Mouse (Mus musculus): Measurements from ENCODE around the gene Plekha3. TPM values are rescaled to one million over a fixed set of nuclear protein-coding genes. Genes with fewer than 3 reads are reported as not detected.
A peak's percentile ranks its signal among the peaks of the same experiment; 100 is the strongest.

The Plekha3 gene
- polyA plus RNA-seq (2012; fragmentation: generic; extraction: Trizol), result 13.1 TPM

- peak; percentile 78 for TF ChIP-seq POLR2A (IDR thresholded peaks at IDR 0.05; ENCODE audit: insufficient read length, low read depth)
- TF ChIP-seq MYOD1 (IDR thresholded peaks at IDR 0.05; ENCODE audit: control insufficient read depth in 1 of 3, insufficient read length in 2 of 3, low read depth in 2 of 3), result peak in 1 of 3 experiments; percentile 1
- TF ChIP-seq MAX (IDR thresholded peaks at IDR 0.05; ENCODE audit: low read depth), result no peak
- peak; percentile 60 for TF ChIP-seq POLR2AphosphoS2 (IDR thresholded peaks at IDR 0.05; ENCODE audit: insufficient read length, low read depth)
- peaks cover 44% of the 10 kb centered on the region for H3K79me2 ChIP-seq (ENCODE audit: control insufficient read depth, insufficient read depth)
- no peaks in the 10 kb centered on the region for H3K36me3 ChIP-seq (ENCODE audit: control insufficient read depth, insufficient read depth)
- peak within 1 kb of the TSS; percentile 37 for H3K4me3 ChIP-seq
- H3ac ChIP-seq (ENCODE audit: control insufficient read depth, insufficient read length), result peak within 1 kb of the TSS; percentile 8
- H3K4me2 ChIP-seq (ENCODE audit: low read depth), result peak within 1 kb of the TSS; percentile 91
- H3K27me3 ChIP-seq (ENCODE audit: control insufficient read depth, insufficient read depth, insufficient read length), result no peaks in the 10 kb centered on the region
Measured at GRCm38 (mm10) chr2:76674725-76675427, at the start of gene Plekha3. Gene Plekha3, plus strand, starts transcription at chr2:76675281.

DNA sequence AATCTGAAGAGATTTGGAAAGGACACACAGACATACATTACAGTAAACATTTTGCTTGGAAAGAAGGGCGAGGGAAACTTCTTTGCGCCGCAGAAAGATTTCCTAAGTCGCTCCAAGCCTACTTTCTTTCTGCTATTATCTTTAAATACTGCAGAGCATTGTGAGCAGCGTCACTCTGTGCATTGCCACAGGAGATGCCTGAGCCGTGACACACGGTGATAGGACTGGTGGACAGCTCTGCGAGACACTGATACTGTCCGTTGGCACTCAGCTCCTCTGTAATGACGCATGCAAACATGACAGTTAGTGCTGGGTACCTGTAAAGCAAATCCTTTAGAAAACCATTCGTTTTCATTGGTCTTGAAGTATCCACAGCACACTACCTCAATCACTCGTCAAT is 44.8 kb upstream of the Plekha3 start:
- Histone ChIP-seq H3K4me2 (ENCODE audit: low read depth) (no peak overlapping the region), H3K27me3 (ENCODE audit: control insufficient read depth, insufficient read depth, insufficient read length) (no peaks in the 10 kb centered on the region), H3K79me2 (ENCODE audit: control insufficient read depth, insufficient read depth) (no peaks in the 10 kb centered on the region), H3K4me3 (no peak overlapping the region), H3K36me3 (ENCODE audit: control insufficient read depth, insufficient read depth) (peaks cover 19% of the 10 kb centered on the region), H3ac (ENCODE audit: control insufficient read depth, insufficient read length) (no peak overlapping the region)
- TF ChIP-seq TCF3 (IDR thresholded peaks at IDR 0.05; ENCODE audit: insufficient read length, low read depth) (no peak), POLR2AphosphoS2 (IDR thresholded peaks at IDR 0.05; ENCODE audit: insufficient read length, low read depth) (no peak), POLR2A (IDR thresholded peaks at IDR 0.05; ENCODE audit: insufficient read length, low read depth) (no peak), SRF (IDR thresholded peaks at IDR 0.05; ENCODE audit: control insufficient read depth, insufficient read length, low read depth) (no peak), CEBPB (IDR thresholded peaks at IDR 0.05; ENCODE audit: insufficient read depth, poor library complexity, severe bottlenecking) (no peak), MAX (IDR thresholded peaks at IDR 0.05; ENCODE audit: low read depth) (no peak), MYOG (IDR thresholded peaks at IDR 0.05; ENCODE audit: control insufficient read depth in 1 of 3, insufficient read depth in 1 of 3, insufficient read length in 2 of 3, low read depth in 2 of 3) (no peak), TCF12 (IDR thresholded peaks at IDR 0.05; ENCODE audit: insufficient read depth, poor library complexity, severe bottlenecking) (no peak), USF1 (IDR thresholded peaks at IDR 0.05; ENCODE audit: low read depth) (no peak), E2F4 (IDR thresholded peaks at IDR 0.05; ENCODE audit: insufficient read depth) (no peak), MYOD1 (IDR thresholded peaks at IDR 0.05; ENCODE audit: control insufficient read depth in 1 of 3, insufficient read length in 2 of 3, low read depth in 2 of 3) (no peak), REST (IDR thresholded peaks at IDR 0.05; ENCODE audit: insufficient read depth, insufficient read length) (no peak)

GRCm38 (mm10) chr2:76631600-76631999 is 43.5 kb upstream of the Plekha3 start:
- Histone ChIP-seq H3K79me2 (ENCODE audit: control insufficient read depth, insufficient read depth) (no peaks in the 10 kb centered on the region), H3K27me3 (ENCODE audit: control insufficient read depth, insufficient read depth, insufficient read length) (no peaks in the 10 kb centered on the region), H3ac (ENCODE audit: control insufficient read depth, insufficient read length) (no peak overlapping the region), H3K36me3 (ENCODE audit: control insufficient read depth, insufficient read depth) (peaks cover 27% of the 10 kb centered on the region), H3K4me2 (ENCODE audit: low read depth) (no peak overlapping the region), H3K4me3 (no peak overlapping the region)
- no peak for TF ChIP-seq MYOD1 (IDR thresholded peaks at IDR 0.05; ENCODE audit: control insufficient read depth in 1 of 3, insufficient read length in 2 of 3, low read depth in 2 of 3)
- no peak for TF ChIP-seq POLR2A (IDR thresholded peaks at IDR 0.05; ENCODE audit: insufficient read length, low read depth)
- no peak for TF ChIP-seq SRF (IDR thresholded peaks at IDR 0.05; ENCODE audit: control insufficient read depth, insufficient read length, low read depth)
- no peak for TF ChIP-seq MAX (IDR thresholded peaks at IDR 0.05; ENCODE audit: low read depth)
- no peak for TF ChIP-seq TCF12 (IDR thresholded peaks at IDR 0.05; ENCODE audit: insufficient read depth, poor library complexity, severe bottlenecking)
- no peak for TF ChIP-seq CEBPB (IDR thresholded peaks at IDR 0.05; ENCODE audit: insufficient read depth, poor library complexity, severe bottlenecking)
- no peak for TF ChIP-seq E2F4 (IDR thresholded peaks at IDR 0.05; ENCODE audit: insufficient read depth)
- no peak for TF ChIP-seq TCF3 (IDR thresholded peaks at IDR 0.05; ENCODE audit: insufficient read length, low read depth)
- no peak for TF ChIP-seq POLR2AphosphoS2 (IDR thresholded peaks at IDR 0.05; ENCODE audit: insufficient read length, low read depth)
- no peak for TF ChIP-seq MYOG (IDR thresholded peaks at IDR 0.05; ENCODE audit: control insufficient read depth in 1 of 3, insufficient read depth in 1 of 3, insufficient read length in 2 of 3, low read depth in 2 of 3)
- TF ChIP-seq USF1 (IDR thresholded peaks at IDR 0.05; ENCODE audit: low read depth), result no peak
- no peak for TF ChIP-seq REST (IDR thresholded peaks at IDR 0.05; ENCODE audit: insufficient read depth, insufficient read length)

- Histone ChIP-seq H3K79me2 (ENCODE audit: control insufficient read depth, insufficient read depth) (no peaks in the 10 kb centered on the region), H3ac (ENCODE audit: control insufficient read depth, insufficient read length) (no peak overlapping the region), H3K4me3 (no peak overlapping the region), H3K4me2 (ENCODE audit: low read depth) (no peak overlapping the region), H3K27me3 (ENCODE audit: control insufficient read depth, insufficient read depth, insufficient read length) (no peaks in the 10 kb centered on the region), H3K36me3 (ENCODE audit: control insufficient read depth, insufficient read depth) (peaks cover 17% of the 10 kb centered on the region)
- TF ChIP-seq SRF (IDR thresholded peaks at IDR 0.05; ENCODE audit: control insufficient read depth, insufficient read length, low read depth) (no peak), MYOG (IDR thresholded peaks at IDR 0.05; ENCODE audit: control insufficient read depth in 1 of 3, insufficient read depth in 1 of 3, insufficient read length in 2 of 3, low read depth in 2 of 3) (no peak), CEBPB (IDR thresholded peaks at IDR 0.05; ENCODE audit: insufficient read depth, poor library complexity, severe bottlenecking) (no peak), MYOD1 (IDR thresholded peaks at IDR 0.05; ENCODE audit: control insufficient read depth in 1 of 3, insufficient read length in 2 of 3, low read depth in 2 of 3) (no peak), E2F4 (IDR thresholded peaks at IDR 0.05; ENCODE audit: insufficient read depth) (no peak), POLR2AphosphoS2 (IDR thresholded peaks at IDR 0.05; ENCODE audit: insufficient read length, low read depth) (no peak), POLR2A (IDR thresholded peaks at IDR 0.05; ENCODE audit: insufficient read length, low read depth) (no peak), REST (IDR thresholded peaks at IDR 0.05; ENCODE audit: insufficient read depth, insufficient read length) (no peak), MAX (IDR thresholded peaks at IDR 0.05; ENCODE audit: low read depth) (no peak), TCF12 (IDR thresholded peaks at IDR 0.05; ENCODE audit: insufficient read depth, poor library complexity, severe bottlenecking) (no peak), USF1 (IDR thresholded peaks at IDR 0.05; ENCODE audit: low read depth) (no peak), TCF3 (IDR thresholded peaks at IDR 0.05; ENCODE audit: insufficient read length, low read depth) (no peak)
Measured at GRCm38 (mm10) chr2:76639637-76640036, 35.4 kb upstream of the Plekha3 start.

All from myocyte (in vitro differentiated cells).